Mouse (Mus musculus) frontal cortex, adult 2 months (tissue): ENCODE measurements around the gene Ppp1cb. TPM values are rescaled to one million over a fixed set of nuclear protein-coding genes. Genes with fewer than 3 reads are reported as not detected.

Source experiments
- DNase-seq, 2 experiments: peaks; one replicate each; pipeline ENCODE4 v3.0.0; 2022; ENCODE audit warnings: low spot score in 1 of 2; ENCODE audit errors: extremely low spot score in 1 of 2
- polyA plus RNA-seq: library from polyadenylated mRNA; depleted of rRNA; stranded (reverse); fragments of >200 nt; gene quantifications from 2 replicates; pipeline ENCODE4 v1.2.3, GENCODE M21; 2012

Gene Ppp1cb
- polyA plus RNA-seq, 1 experiment, result 257 TPM

GRCm38 (mm10) chr5:32441992-32442575 lies 16.6 kb upstream of the Ppp1cb start:
- DNase-seq, result no peak

- DNase-seq, result no peak
Measured at GRCm38 (mm10) chr5:32443906-32444305, 14.7 kb upstream of the Ppp1cb start.

- no peak for DNase-seq
Measured at GRCm38 (mm10) chr5:32445287-32445921, 13.2 kb upstream of the Ppp1cb start.

- no peak for DNase-seq
Measured at GRCm38 (mm10) chr5:32446394-32446793, 12.2 kb upstream of the Ppp1cb start.

- no peak for DNase-seq
Measured at GRCm38 (mm10) chr5:32446810-32447209, 11.8 kb upstream of the Ppp1cb start.

GRCm38 (mm10) chr5:32459251-32459881 lies 723 bp downstream of the Ppp1cb start:
- DNase-seq, result peak in 1 of 2 experiments; percentile 31

GRCm38 (mm10) chr5:32459882-32460751 lies 1.5 kb downstream of the Ppp1cb start:
- DNase-seq, result peak in 1 of 2 experiments; percentile 46

- DNase-seq, result no peak
Measured at GRCm38 (mm10) chr5:32460973-32461372, 2.3 kb downstream of the Ppp1cb start.

- DNase-seq, result no peak
Measured at GRCm38 (mm10) chr5:32472332-32473028, 13.8 kb downstream of the Ppp1cb start.

- DNase-seq, result no peak
Measured at GRCm38 (mm10) chr5:32473029-32473352, 14.3 kb downstream of the Ppp1cb start.

- no peak for DNase-seq
Measured at GRCm38 (mm10) chr5:32476501-32476900, 17.9 kb downstream of the Ppp1cb start.

GRCm38 (mm10) chr5:32478972-32479371 lies 20.3 kb downstream of the Ppp1cb start:
- no peak for DNase-seq

- no peak for DNase-seq
Measured at GRCm38 (mm10) chr5:32485430-32485829, 26.8 kb downstream of the Ppp1cb start.

GRCm38 (mm10) chr5:32488044-32488443 lies 29.4 kb downstream of the Ppp1cb start:
- no peak for DNase-seq

GRCm38 (mm10) chr5:32494084-32494700 lies 35.5 kb downstream of the Ppp1cb start:
- DNase-seq, result peak; percentile 61 to 77

- DNase-seq, result no peak
Measured at GRCm38 (mm10) chr5:32508766-32509165, 50.1 kb downstream of the Ppp1cb start.

- peak in 1 of 2 experiments; percentile 53 for DNase-seq
Measured at GRCm38 (mm10) chr5:32520381-32520780, 61.7 kb downstream of the Ppp1cb start.

GRCm38 (mm10) chr5:32549449-32549848 lies 90.8 kb downstream of the Ppp1cb start:
- no peak for DNase-seq

- no peak for DNase-seq
Measured at GRCm38 (mm10) chr5:32564697-32565096, 106.1 kb downstream of the Ppp1cb start.
